Mouse (Mus musculus) MEL (cell line): ENCODE measurements around the gene Mnt. TPM values are rescaled to one million over a fixed set of nuclear protein-coding genes. Genes with fewer than 3 reads are reported as not detected.
A peak's percentile ranks its signal among the peaks of the same experiment; 100 is the strongest.

Experiments used
- DNase-seq: peaks from one replicate; pipeline ENCODE4 v3.0.0; 2011; ENCODE audit warnings: low read depth, low spot score
- H3K27ac ChIP-seq: 2 replicates; pipeline ENCODE4 v1.5.1; 2012; ENCODE audit warnings: low read depth, mild to moderate bottlenecking, control low read depth, low read length, moderate library complexity; ENCODE audit not compliant: control insufficient read depth
- H3K27me3 ChIP-seq, 2 experiments: fragments of 150-350 bp in 1 of 2; sonication (generic) in 1 of 2; 2 replicates each; pipeline ENCODE4 v1.6.1; 2012; ENCODE audit warnings: low read length in 2 of 2, mild to moderate bottlenecking in 2 of 2, improper control_type of control experiment in 1 of 2, moderate library complexity in 1 of 2; ENCODE audit not compliant: insufficient read depth in 2 of 2, control insufficient read depth in 1 of 2
- H3K36me3 ChIP-seq, 2 experiments: 2 replicates each; pipeline ENCODE4 v1.6.1; 2012 to 2014; ENCODE audit warnings: low read length in 2 of 2, improper control_type of control experiment in 1 of 2, inconsistent platforms in 1 of 2, mild to moderate bottlenecking in 1 of 2; ENCODE audit not compliant: insufficient read depth in 2 of 2, control insufficient read depth in 1 of 2
- H3K4me1 ChIP-seq, 2 experiments: fragments of 150-350 bp in 1 of 2; sonication (generic) in 1 of 2; 2 replicates each; pipeline ENCODE4 v1.6.1; 2012; ENCODE audit warnings: low read length in 2 of 2, improper control_type of control experiment in 1 of 2, mild to moderate bottlenecking in 1 of 2; ENCODE audit not compliant: insufficient read depth in 2 of 2, control insufficient read depth in 1 of 2
- H3K4me3 ChIP-seq, 2 experiments: fragments of 150-350 bp in 1 of 2; sonication (generic) in 1 of 2; 2 replicates each; pipeline ENCODE4 v1.5.1; 2012; ENCODE audit warnings: low read depth in 2 of 2, low read length in 2 of 2, mild to moderate bottlenecking in 2 of 2, moderate library complexity in 2 of 2, control low read depth in 1 of 2, improper control_type of control experiment in 1 of 2; ENCODE audit not compliant: control insufficient read depth in 1 of 2, insufficient read depth in 1 of 2
- H3K79me2 ChIP-seq: 2 replicates; pipeline ENCODE4 v1.6.1; 2012; ENCODE audit warnings: mild to moderate bottlenecking, low read length, moderate library complexity; ENCODE audit not compliant: control insufficient read depth, poor library complexity, insufficient read depth
- H3K9ac ChIP-seq: 2 replicates; pipeline ENCODE4 v1.6.1; 2012; ENCODE audit warnings: low read depth, mild to moderate bottlenecking, control low read depth, low read length, moderate library complexity; ENCODE audit not compliant: control insufficient read depth, poor library complexity, severe bottlenecking
- H3K9me3 ChIP-seq: fragments of 150-350 bp; sonication (generic); replicated peaks from 2 replicates; pipeline ENCODE4 v1.6.1; 2012; ENCODE audit warnings: mild to moderate bottlenecking, low read length, improper control_type of control experiment, moderate library complexity; ENCODE audit not compliant: insufficient read depth
- BHLHE40 ChIP-seq: IDR thresholded peaks from 2 replicates; pipeline ENCODE4 v1.6.1; 2012; ENCODE audit warnings: low read depth, mild to moderate bottlenecking, inconsistent platforms, low read length, improper control_type of control experiment, borderline replicate concordance
- CHD1 ChIP-seq: IDR thresholded peaks from 2 replicates; pipeline ENCODE4 v1.6.1; 2012; ENCODE audit warnings: low read depth, mild to moderate bottlenecking, inconsistent platforms, low read length, improper control_type of control experiment
- CHD2 ChIP-seq: IDR thresholded peaks from 2 replicates; pipeline ENCODE4 v1.6.1; 2011; ENCODE audit warnings: low read length, improper control_type of control experiment
- CTCF ChIP-seq, 3 experiments: IDR thresholded peaks in 2 of 3; conservative IDR thresholded peaks in 1 of 3; 2 replicates each; pipeline ENCODE4 v1.5.1; 2011 to 2012; ENCODE audit warnings: low read length in 3 of 3, low read depth in 2 of 3, mild to moderate bottlenecking in 2 of 3, improper control_type of control experiment in 1 of 3, inconsistent platforms in 1 of 3, mixed read lengths in 1 of 3, moderate library complexity in 1 of 3; ENCODE audit not compliant: control insufficient read depth in 1 of 3, insufficient read depth in 1 of 3, poor library complexity in 1 of 3, severe bottlenecking in 1 of 3
- E2F4 ChIP-seq: IDR thresholded peaks from 2 replicates; pipeline ENCODE4 v1.6.1; 2011; ENCODE audit warnings: low read depth, low read length, improper control_type of control experiment, borderline replicate concordance
- ETS1 ChIP-seq: IDR thresholded peaks from 2 replicates; pipeline ENCODE4 v1.6.1; 2012; ENCODE audit warnings: low read depth, mild to moderate bottlenecking, inconsistent platforms, low read length, improper control_type of control experiment, moderate library complexity
- GABPA ChIP-seq: IDR thresholded peaks from 2 replicates; pipeline ENCODE4 v1.6.1; 2012; ENCODE audit warnings: low read depth, mild to moderate bottlenecking, inconsistent platforms, low read length, improper control_type of control experiment, moderate library complexity
- JUND ChIP-seq: IDR thresholded peaks from 2 replicates; pipeline ENCODE4 v1.6.1; 2011; ENCODE audit warnings: low read depth, mild to moderate bottlenecking, improper control_type of control experiment, low read length
- MAFK ChIP-seq: IDR thresholded peaks from 2 replicates; pipeline ENCODE4 v1.6.1; 2011; ENCODE audit warnings: low read depth, mild to moderate bottlenecking, low read length, improper control_type of control experiment, borderline replicate concordance
- MAZ ChIP-seq: IDR thresholded peaks from 2 replicates; pipeline ENCODE4 v1.6.1; 2012; ENCODE audit warnings: low read depth, mild to moderate bottlenecking, inconsistent platforms, low read length, improper control_type of control experiment
- MXI1 ChIP-seq: IDR thresholded peaks from 2 replicates; pipeline ENCODE4 v1.6.1; 2011; ENCODE audit warnings: mild to moderate bottlenecking, low read depth, low read length, improper control_type of control experiment
- MYB ChIP-seq: IDR thresholded peaks from 2 replicates; pipeline ENCODE4 v1.6.1; 2011; ENCODE audit warnings: mild to moderate bottlenecking, low read depth, low read length, improper control_type of control experiment
- POLR2A ChIP-seq, 2 experiments: IDR thresholded peaks; 2 replicates each; pipeline ENCODE4 v1.6.1; 2011 to 2012; ENCODE audit warnings: low read length in 2 of 2, mild to moderate bottlenecking in 2 of 2, control low read depth in 1 of 2, improper control_type of control experiment in 1 of 2, low read depth in 1 of 2, moderate library complexity in 1 of 2; ENCODE audit not compliant: control insufficient read depth in 1 of 2, insufficient read depth in 1 of 2, poor library complexity in 1 of 2
- POLR2AphosphoS2 ChIP-seq: IDR thresholded peaks from 2 replicates; pipeline ENCODE4 v1.6.1; 2011; ENCODE audit warnings: low read length, improper control_type of control experiment
- POLR2AphosphoS5 ChIP-seq: IDR thresholded peaks from 2 replicates; pipeline ENCODE4 v1.6.1; 2012; ENCODE audit warnings: low read depth, borderline replicate concordance, mild to moderate bottlenecking, inconsistent platforms, low read length, moderate library complexity, mixed read lengths
- SMC3 ChIP-seq: IDR thresholded peaks from 2 replicates; pipeline ENCODE4 v1.6.1; 2011; ENCODE audit warnings: low read depth, low read length, improper control_type of control experiment
- TBP ChIP-seq: IDR thresholded peaks from 2 replicates; pipeline ENCODE4 v1.8.0; 2011; ENCODE audit warnings: low read depth, low read length, improper control_type of control experiment
- TCF12 ChIP-seq: IDR thresholded peaks from 2 replicates; pipeline ENCODE4 v1.6.1; 2014; ENCODE audit warnings: low read depth, mild to moderate bottlenecking, inconsistent platforms, low read length, improper control_type of control experiment, moderate library complexity
- USF1 ChIP-seq: IDR thresholded peaks from 2 replicates; pipeline ENCODE4 v1.6.1; 2014; ENCODE audit warnings: low read depth, mild to moderate bottlenecking, inconsistent platforms, low read length, improper control_type of control experiment, moderate library complexity
- ZC3H11A ChIP-seq: IDR thresholded peaks from 2 replicates; pipeline ENCODE4 v1.6.1; 2012; ENCODE audit warnings: low read depth, mild to moderate bottlenecking, inconsistent platforms, low read length, improper control_type of control experiment
- ZKSCAN1 ChIP-seq: IDR thresholded peaks from 2 replicates; pipeline ENCODE4 v1.6.1; 2012; ENCODE audit warnings: low read depth, mild to moderate bottlenecking, inconsistent platforms, low read length, improper control_type of control experiment, moderate library complexity
- polyA plus RNA-seq, 2 experiments: library from polyadenylated mRNA; stranded (reverse) in 1 of 2; unstranded in 1 of 2; fragments of >175 nt in 1 of 2; fragments of >200 nt in 1 of 2; gene quantifications; 2 replicates each; pipeline versions ENCODE4 v1.2.1 to v1.2.4; 2012; ENCODE audit warnings: low replicate concordance in 2 of 2, low read depth in 1 of 2; ENCODE audit not compliant: insufficient read length in 2 of 2, insufficient read depth in 1 of 2, missing spikeins in 1 of 2
- total RNA-seq: library from RNA; depleted of rRNA; stranded (reverse); fragments of 300-350 nt; gene quantifications from 2 replicates; pipeline ENCODE4 v1.2.3, GENCODE M21; 2012

The Mnt gene
- total and polyA plus RNA-seq, 3 experiments: 5.8 to 37.3 TPM; not detected in 1

GRCm38 (mm10) chr11:74834650-74835277 is 4.0 kb downstream of the Mnt start:
- Histone ChIP-seq H3K4me3 (no peak overlapping the region), H3K9me3 (no peaks in the 10 kb centered on the region), H3K79me2 (peaks cover 53% of the 10 kb centered on the region), H3K36me3 (peaks cover 0 to 17% of the 10 kb centered on the region in 2 experiments; a peak in 2 of 4 replicates), H3K27ac (no peak overlapping the region), H3K9ac (no peak overlapping the region), H3K27me3 (no peaks in the 10 kb centered on the region), H3K4me1 (peaks cover 6 to 24% of the 10 kb centered on the region in 2 experiments; a peak in 3 of 4 replicates)
- DNase-seq: no peak
- TF ChIP-seq TBP (no peak), USF1 (peak; percentile 53), ETS1 (no peak), GABPA (no peak), POLR2A (IDR thresholded peaks at IDR 0.05; ENCODE audit: control insufficient read depth in 1 of 2, insufficient read depth in 1 of 2, low read depth in 1 of 2, low read length in 2 of 2, poor library complexity in 1 of 2) (no peak)

GRCm38 (mm10) chr11:74835593-74836224 is 5.0 kb downstream of the Mnt start:
- Histone ChIP-seq H3K9ac (no peak overlapping the region), H3K27me3 (no peaks in the 10 kb centered on the region), H3K4me3 (no peak overlapping the region), H3K9me3 (no peaks in the 10 kb centered on the region), H3K36me3 (peaks cover 0 to 17% of the 10 kb centered on the region in 2 experiments; a peak in 2 of 4 replicates), H3K27ac (no peak overlapping the region), H3K79me2 (peaks cover 59% of the 10 kb centered on the region), H3K4me1 (peaks cover 6 to 25% of the 10 kb centered on the region in 2 experiments; a peak in 3 of 4 replicates)
- no peak for DNase-seq
- TF ChIP-seq ZKSCAN1 (no peak), GABPA (no peak), MXI1 (peak; percentile 10; the same call in 1 of the 2 replicates), TCF12 (no peak), E2F4 (no peak), CHD2 (no peak)

GRCm38 (mm10) chr11:74836225-74837055 is 5.7 kb downstream of the Mnt start:
- Histone ChIP-seq H3K27me3 (no peaks in the 10 kb centered on the region), H3K36me3 (peaks cover 0 to 17% of the 10 kb centered on the region in 2 experiments; a peak in 2 of 4 replicates), H3K4me1 (peaks cover 6 to 25% of the 10 kb centered on the region in 2 experiments; a peak in 3 of 4 replicates), H3K9ac (peak overlapping the region; percentile 79), H3K27ac (no peak overlapping the region; the same call in 1 of the 2 replicates), H3K9me3 (no peaks in the 10 kb centered on the region), H3K4me3 (no peak overlapping the region), H3K79me2 (peaks cover 54% of the 10 kb centered on the region)
- DNase-seq: no peak
- TF ChIP-seq JUND (no peak), CTCF (IDR thresholded peaks at IDR 0.05 in 2 of 3, conservative IDR thresholded peaks at IDR 0.05 in 1 of 3; ENCODE audit: control insufficient read depth in 1 of 3, insufficient read depth in 1 of 3, low read depth in 2 of 3, low read length in 3 of 3, poor library complexity in 1 of 3, severe bottlenecking in 1 of 3) (no peak), MAFK (no peak), CHD2 (no peak), MYB (no peak), ZKSCAN1 (no peak), SMC3 (no peak), ZC3H11A (no peak), TCF12 (no peak), MAZ (no peak), CHD1 (no peak), POLR2AphosphoS2 (no peak), BHLHE40 (no peak), POLR2AphosphoS5 (no peak)
